Mouse (Mus musculus): ENCODE data around the gene Tbc1d10b. TPM values are rescaled to one million over a fixed set of nuclear protein-coding genes. Genes with fewer than 3 reads are reported as not detected.

Tbc1d10b gene
- polyA plus RNA-seq, 1 experiment from 2014 or later: 15.8 TPM

DNA sequence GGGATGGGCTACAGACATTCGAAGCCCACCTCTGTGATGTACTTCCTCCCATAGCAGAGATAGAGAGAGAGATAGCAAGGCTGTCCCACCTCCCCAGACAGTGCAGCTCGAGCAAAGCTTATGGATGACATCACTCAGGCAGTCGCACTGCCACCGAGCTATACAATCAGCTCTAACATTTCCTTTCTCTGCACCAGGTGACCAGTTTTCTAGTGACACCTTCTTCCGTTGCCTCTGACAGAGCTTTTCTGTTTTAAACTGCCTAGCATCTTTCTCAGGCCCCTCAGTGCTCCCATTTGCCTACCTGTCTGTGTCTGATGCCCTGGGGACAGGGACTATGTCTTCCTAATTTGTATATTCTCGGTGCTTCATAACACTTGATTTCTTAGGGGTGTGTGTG lies 12.2 kb upstream of the Tbc1d10b start:
- Histone ChIP-seq H3K9ac (replicated peaks; ENCODE audit: low read length) (no peak overlapping the region), H3K4me1 (ENCODE audit: control insufficient read depth, insufficient read depth, low read length) (no peaks in the 10 kb centered on the region; the same call in 1 of the 2 replicates), H3K4me3 (ENCODE audit: low read depth, low read length) (no peak overlapping the region), H3K4me2 (ENCODE audit: low read depth, low read length) (no peak overlapping the region), H3K27ac (replicated peaks; ENCODE audit: low read depth, low read length) (no peak overlapping the region), H3K36me3 (replicated peaks; ENCODE audit: control insufficient read depth, insufficient read depth, low read depth, low read length) (no peaks in the 10 kb centered on the region), H3K9me3 (replicated peaks; ENCODE audit: control insufficient read depth, low read length) (no peaks in the 10 kb centered on the region), H3K27me3 (ENCODE audit: control insufficient read depth, insufficient read depth, low read length) (no peaks in the 10 kb centered on the region)
- WGBS: 85% methylated on average over 6 of the region's 6 CpGs
- DNase-seq (ENCODE audit: low spot score) (no peak), ATAC-seq (replicated peaks; ENCODE audit: insufficient number of reproducible peaks, low FRiP score, low TSS enrichment, low read depth) (no peak)

- no peaks in the 10 kb centered on the region; the same call in 1 of the 2 replicates for H3K4me1 ChIP-seq (ENCODE audit: control insufficient read depth, insufficient read depth, low read length)
- ATAC-seq (replicated peaks; ENCODE audit: insufficient number of reproducible peaks, low FRiP score, low TSS enrichment, low read depth) (no peak), DNase-seq (ENCODE audit: low spot score) (no peak)
- WGBS: 93% methylated on average over 4 of the region's 4 CpGs
- H3K4me3 ChIP-seq (ENCODE audit: low read depth, low read length): no peak overlapping the region
- H3K4me2 ChIP-seq (ENCODE audit: low read depth, low read length): no peak overlapping the region
- no peak overlapping the region for H3K9ac ChIP-seq (replicated peaks; ENCODE audit: low read length)
- no peaks in the 10 kb centered on the region for H3K36me3 ChIP-seq (replicated peaks; ENCODE audit: control insufficient read depth, insufficient read depth, low read depth, low read length)
- H3K27me3 ChIP-seq (ENCODE audit: control insufficient read depth, insufficient read depth, low read length): peaks cover 2% of the 10 kb centered on the region; the same call in 1 of the 2 replicates
- H3K9me3 ChIP-seq (replicated peaks; ENCODE audit: control insufficient read depth, low read length): no peaks in the 10 kb centered on the region
- no peak overlapping the region for H3K27ac ChIP-seq (replicated peaks; ENCODE audit: low read depth, low read length)
Measured at GRCm38 (mm10) chr7:127218670-127219069, 10.4 kb upstream of the Tbc1d10b start.

- no peak overlapping the region for H3K27ac ChIP-seq (replicated peaks; ENCODE audit: low read depth, low read length)
- WGBS: 71% methylated on average over 10 of the region's 10 CpGs
- no peaks in the 10 kb centered on the region for H3K36me3 ChIP-seq (replicated peaks; ENCODE audit: control insufficient read depth, insufficient read depth, low read depth, low read length)
- no peaks in the 10 kb centered on the region for H3K9me3 ChIP-seq (replicated peaks; ENCODE audit: control insufficient read depth, low read length)
- H3K9ac ChIP-seq (replicated peaks; ENCODE audit: low read length): no peak overlapping the region
- H3K4me2 ChIP-seq (ENCODE audit: low read depth, low read length): no peak overlapping the region
- ATAC-seq (replicated peaks; ENCODE audit: insufficient number of reproducible peaks, low FRiP score, low TSS enrichment, low read depth) (no peak), DNase-seq (ENCODE audit: low spot score) (no peak)
- H3K4me3 ChIP-seq (ENCODE audit: low read depth, low read length): no peak overlapping the region
- no peaks in the 10 kb centered on the region; the same call in 1 of the 2 replicates for H3K4me1 ChIP-seq (ENCODE audit: control insufficient read depth, insufficient read depth, low read length)
- peaks cover 2% of the 10 kb centered on the region; the same call in 1 of the 2 replicates for H3K27me3 ChIP-seq (ENCODE audit: control insufficient read depth, insufficient read depth, low read length)
Measured at GRCm38 (mm10) chr7:127217901-127218642, 9.8 kb upstream of the Tbc1d10b start.

GRCm38 (mm10) chr7:127217475-127217874 lies 9.2 kb upstream of the Tbc1d10b start:
- Histone ChIP-seq H3K27me3 (ENCODE audit: control insufficient read depth, insufficient read depth, low read length) (peaks cover 2% of the 10 kb centered on the region; the same call in 1 of the 2 replicates), H3K27ac (replicated peaks; ENCODE audit: low read depth, low read length) (no peak overlapping the region), H3K36me3 (replicated peaks; ENCODE audit: control insufficient read depth, insufficient read depth, low read depth, low read length) (no peaks in the 10 kb centered on the region), H3K9ac (replicated peaks; ENCODE audit: low read length) (no peak overlapping the region), H3K4me1 (ENCODE audit: control insufficient read depth, insufficient read depth, low read length) (no peaks in the 10 kb centered on the region; the same call in 1 of the 2 replicates), H3K4me3 (ENCODE audit: low read depth, low read length) (no peak overlapping the region), H3K9me3 (replicated peaks; ENCODE audit: control insufficient read depth, low read length) (no peaks in the 10 kb centered on the region), H3K4me2 (ENCODE audit: low read depth, low read length) (no peak overlapping the region)
- ATAC-seq (replicated peaks; ENCODE audit: insufficient number of reproducible peaks, low FRiP score, low TSS enrichment, low read depth) (no peak), DNase-seq (ENCODE audit: low spot score) (no peak)
- 90% methylated on average over 6 of the region's 6 CpGs for WGBS

DNA sequence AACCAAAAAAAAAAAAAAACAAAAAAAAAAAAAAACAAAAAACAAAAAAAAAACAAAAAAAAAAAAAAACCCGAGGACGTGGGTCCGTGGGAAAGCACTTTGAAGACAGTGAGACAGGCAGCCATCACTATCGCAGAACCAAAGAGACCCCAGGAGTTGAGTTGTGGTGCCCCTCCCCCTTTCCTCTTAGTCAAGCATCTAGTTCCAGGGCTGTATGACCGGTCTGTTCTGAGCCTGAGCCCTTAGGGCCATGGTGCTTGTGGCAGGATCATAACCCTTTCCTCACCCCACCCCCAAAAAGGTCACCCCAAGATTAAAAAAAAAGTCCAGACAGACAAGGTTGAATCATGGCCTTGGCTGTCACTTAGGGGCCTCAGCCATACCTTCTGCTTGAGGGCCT lies 8.0 kb upstream of the Tbc1d10b start:
- Histone ChIP-seq H3K9ac (replicated peaks; ENCODE audit: low read length) (no peak overlapping the region), H3K4me2 (ENCODE audit: low read depth, low read length) (no peak overlapping the region), H3K4me1 (ENCODE audit: control insufficient read depth, insufficient read depth, low read length) (no peaks in the 10 kb centered on the region; the same call in 1 of the 2 replicates), H3K36me3 (replicated peaks; ENCODE audit: control insufficient read depth, insufficient read depth, low read depth, low read length) (no peaks in the 10 kb centered on the region), H3K27ac (replicated peaks; ENCODE audit: low read depth, low read length) (no peak overlapping the region), H3K4me3 (ENCODE audit: low read depth, low read length) (no peak overlapping the region), H3K27me3 (ENCODE audit: control insufficient read depth, insufficient read depth, low read length) (peaks cover 2% of the 10 kb centered on the region; the same call in 1 of the 2 replicates), H3K9me3 (replicated peaks; ENCODE audit: control insufficient read depth, low read length) (no peaks in the 10 kb centered on the region)
- no peak for DNase-seq (ENCODE audit: low spot score)
- 80% methylated on average over 5 of the region's 5 CpGs for WGBS
- no peak for ATAC-seq (replicated peaks; ENCODE audit: insufficient number of reproducible peaks, low FRiP score, low TSS enrichment, low read depth)

- peak overlapping the region; percentile 22 for H3K4me3 ChIP-seq (ENCODE audit: low read depth, low read length)
- H3K9me3 ChIP-seq (replicated peaks; ENCODE audit: control insufficient read depth, low read length): no peaks in the 10 kb centered on the region
- no peaks in the 10 kb centered on the region; the same call in 1 of the 2 replicates for H3K4me1 ChIP-seq (ENCODE audit: control insufficient read depth, insufficient read depth, low read length)
- peak; percentile 89 for DNase-seq (ENCODE audit: low spot score)
- 21% methylated on average over 33 of the region's 33 CpGs for WGBS
- peaks cover 2% of the 10 kb centered on the region; the same call in 1 of the 2 replicates for H3K27me3 ChIP-seq (ENCODE audit: control insufficient read depth, insufficient read depth, low read length)
- H3K27ac ChIP-seq (replicated peaks; ENCODE audit: low read depth, low read length): no peak overlapping the region
- no peak for ATAC-seq (replicated peaks; ENCODE audit: insufficient number of reproducible peaks, low FRiP score, low TSS enrichment, low read depth)
- H3K36me3 ChIP-seq (replicated peaks; ENCODE audit: control insufficient read depth, insufficient read depth, low read depth, low read length): no peaks in the 10 kb centered on the region
- H3K9ac ChIP-seq (replicated peaks; ENCODE audit: low read length): peak overlapping the region; percentile 37
- H3K4me2 ChIP-seq (ENCODE audit: low read depth, low read length): peak overlapping the region; percentile 42
Measured at GRCm38 (mm10) chr7:127214981-127215871, 7.0 kb upstream of the Tbc1d10b start.

- peak overlapping the region; percentile 42; the same call in 1 of the 2 replicates for H3K4me2 ChIP-seq (ENCODE audit: low read depth, low read length)
- peaks cover 2% of the 10 kb centered on the region; the same call in 1 of the 2 replicates for H3K27me3 ChIP-seq (ENCODE audit: control insufficient read depth, insufficient read depth, low read length)
- H3K4me3 ChIP-seq (ENCODE audit: low read depth, low read length): no peak overlapping the region
- H3K27ac ChIP-seq (replicated peaks; ENCODE audit: low read depth, low read length): no peak overlapping the region
- H3K4me1 ChIP-seq (ENCODE audit: control insufficient read depth, insufficient read depth, low read length): no peaks in the 10 kb centered on the region; the same call in 1 of the 2 replicates
- WGBS: 26% methylated on average over 21 of the region's 21 CpGs
- ATAC-seq (replicated peaks; ENCODE audit: insufficient number of reproducible peaks, low FRiP score, low TSS enrichment, low read depth): no peak
- peak overlapping the region; percentile 28 for H3K9ac ChIP-seq (replicated peaks; ENCODE audit: low read length)
- H3K36me3 ChIP-seq (replicated peaks; ENCODE audit: control insufficient read depth, insufficient read depth, low read depth, low read length): no peaks in the 10 kb centered on the region
- no peak for DNase-seq (ENCODE audit: low spot score)
- H3K9me3 ChIP-seq (replicated peaks; ENCODE audit: control insufficient read depth, low read length): no peaks in the 10 kb centered on the region
Measured at GRCm38 (mm10) chr7:127214521-127214920, 6.3 kb upstream of the Tbc1d10b start.

Measured in embryonic facial prominence, embryonic 11.5 days (tissue).